In the genomic region with DNA sequence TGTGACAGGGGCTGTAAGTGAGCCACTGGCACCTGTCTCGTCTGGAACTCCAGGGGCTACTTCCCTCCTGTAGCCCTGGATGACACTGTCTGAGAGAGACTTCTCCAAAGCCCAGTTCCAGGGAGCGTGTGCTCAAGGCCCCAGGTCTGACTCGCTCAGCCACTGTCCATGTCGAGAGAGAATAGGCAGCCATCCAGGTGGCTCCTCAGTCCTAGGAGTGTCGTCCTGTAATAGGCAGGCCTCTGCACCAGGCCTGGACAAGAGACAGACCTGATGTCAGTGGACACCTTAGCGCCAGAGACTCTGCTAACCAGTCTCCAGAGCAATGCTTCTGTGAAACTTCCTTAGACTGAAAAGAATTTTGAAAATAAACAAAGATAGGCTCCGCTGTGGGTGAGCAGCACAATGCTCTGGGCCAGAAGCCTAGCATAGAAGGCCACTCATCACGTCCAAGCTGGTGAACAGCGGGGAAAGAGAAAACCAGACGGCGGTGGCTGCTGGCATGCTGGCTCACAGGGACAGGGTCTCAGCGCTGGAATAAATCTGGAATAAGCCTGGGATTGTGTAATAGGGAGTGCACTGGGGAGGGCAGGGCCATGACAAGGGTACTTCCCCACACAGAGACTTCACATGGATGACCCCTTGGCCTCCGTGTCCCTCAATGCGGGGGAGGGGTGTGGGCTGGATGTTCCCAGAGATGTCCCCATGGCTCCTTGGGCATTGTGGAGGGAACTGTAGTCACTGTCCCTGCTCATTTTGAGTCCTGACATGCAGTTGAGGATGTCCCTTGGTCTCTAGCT, we compare ENCODE assay signal across 12 mouse cellular contexts. TPM values are rescaled to one million over a fixed set of nuclear protein-coding genes. Genes with fewer than 3 reads are reported as not detected.
A peak's percentile ranks its signal among the peaks of the same experiment; 100 is the strongest.
DNase-seq lines count a peak whose midpoint lies in the region; ATAC-seq lines count a peak whose summit lies in the region.
"Had no signal": no experiment of that assay in that cellular context is flagged by ENCODE, and none has a peak within 500 bp of the region (broad histone marks: within the 10 kb centered on the region; RNA-seq: fewer than 3 reads in every experiment).

No protein-coding gene starts in this region.

- no peak overlapping the region for H3K4me2 ChIP-seq in embryonic facial prominence, embryonic 12.5 days (replicated peaks)
- H3K4me2 ChIP-seq in midbrain, embryonic 13.5 days (replicated peaks) = no peak overlapping the region
- no peak overlapping the region for H3K4me2 ChIP-seq in midbrain, embryonic 15.5 days
- H3K4me2 ChIP-seq in lung, embryonic 15.5 days = no peak overlapping the region
- H3K4me2 ChIP-seq: forebrain, embryonic 12.5 days; heart, embryonic 12.5 days; limb, embryonic 15.5 days had no signal

- no peak overlapping the region for H3K27ac ChIP-seq in embryonic facial prominence, embryonic 12.5 days
- no peak overlapping the region; the same call in none of the 2 replicates for H3K27ac ChIP-seq in embryonic facial prominence, embryonic 10.5 days (replicated peaks)
- H3K27ac ChIP-seq in midbrain, embryonic 13.5 days = no peak overlapping the region
- H3K27ac ChIP-seq in midbrain, embryonic 15.5 days = no peak overlapping the region
- H3K27ac ChIP-seq in lung, embryonic 15.5 days = peak overlapping the region; percentile 75
- H3K27ac ChIP-seq: forebrain, embryonic 12.5 days; kidney, postnatal 0 days; limb, embryonic 15.5 days had no signal

- peak overlapping the region; percentile 7; the same call in 1 of the 2 replicates for H3K9ac ChIP-seq in embryonic facial prominence, embryonic 12.5 days
- H3K9ac ChIP-seq in midbrain, embryonic 13.5 days (replicated peaks) = peak overlapping the region; percentile 14; the same call in 1 of the 2 replicates
- no peak overlapping the region for H3K9ac ChIP-seq in midbrain, embryonic 15.5 days
- no peak overlapping the region for H3K9ac ChIP-seq in lung, embryonic 15.5 days
- H3K9ac ChIP-seq: forebrain, embryonic 12.5 days; heart, embryonic 12.5 days; limb, embryonic 15.5 days had no signal

- H3K27me3 ChIP-seq in embryonic facial prominence, embryonic 12.5 days = no peaks in the 10 kb centered on the region
- peaks cover 4% of the 10 kb centered on the region; the same call in 1 of the 2 replicates for H3K27me3 ChIP-seq in embryonic facial prominence, embryonic 10.5 days (replicated peaks; ENCODE audit: low read depth, poor library complexity, severe bottlenecking)
- no peaks in the 10 kb centered on the region for H3K27me3 ChIP-seq in midbrain, embryonic 13.5 days
- H3K27me3 ChIP-seq in midbrain, embryonic 15.5 days (replicated peaks) = no peaks in the 10 kb centered on the region
- H3K27me3 ChIP-seq in lung, embryonic 15.5 days = no peaks in the 10 kb centered on the region
- H3K27me3 ChIP-seq: limb, embryonic 15.5 days had no signal

- no peaks in the 10 kb centered on the region for H3K36me3 ChIP-seq in embryonic facial prominence, embryonic 12.5 days
- no peaks in the 10 kb centered on the region for H3K36me3 ChIP-seq in embryonic facial prominence, embryonic 10.5 days (replicated peaks)
- H3K36me3 ChIP-seq in midbrain, embryonic 13.5 days = no peaks in the 10 kb centered on the region
- no peaks in the 10 kb centered on the region for H3K36me3 ChIP-seq in midbrain, embryonic 15.5 days (replicated peaks)
- no peaks in the 10 kb centered on the region for H3K36me3 ChIP-seq in lung, embryonic 15.5 days
- H3K36me3 ChIP-seq: forebrain, embryonic 12.5 days; heart, embryonic 12.5 days; limb, embryonic 15.5 days had no signal

- H3K9me3 ChIP-seq in embryonic facial prominence, embryonic 12.5 days = no peaks in the 10 kb centered on the region
- no peaks in the 10 kb centered on the region for H3K9me3 ChIP-seq in embryonic facial prominence, embryonic 10.5 days
- H3K9me3 ChIP-seq in midbrain, embryonic 13.5 days = no peaks in the 10 kb centered on the region
- H3K9me3 ChIP-seq in midbrain, embryonic 15.5 days = no peaks in the 10 kb centered on the region
- no peaks in the 10 kb centered on the region for H3K9me3 ChIP-seq in lung, embryonic 15.5 days
- H3K9me3 ChIP-seq: forebrain, embryonic 12.5 days; limb, embryonic 15.5 days had no signal

- H3K4me1 ChIP-seq in embryonic facial prominence, embryonic 12.5 days = 0 out of 2 replicates have a peak, but pooled peaks cover 4% of the 10 kb centered on the region
- peaks cover 28% of the 10 kb centered on the region for H3K4me1 ChIP-seq in embryonic facial prominence, embryonic 10.5 days
- no peaks in the 10 kb centered on the region for H3K4me1 ChIP-seq in midbrain, embryonic 13.5 days (replicated peaks)
- 0 out of 2 replicates have a peak, but pooled peaks cover 2% of the 10 kb centered on the region for H3K4me1 ChIP-seq in midbrain, embryonic 15.5 days
- H3K4me1 ChIP-seq in lung, embryonic 15.5 days = peaks cover 27% of the 10 kb centered on the region

- H3K4me3 ChIP-seq in embryonic facial prominence, embryonic 12.5 days = no peak overlapping the region
- no peak overlapping the region for H3K4me3 ChIP-seq in embryonic facial prominence, embryonic 10.5 days
- H3K4me3 ChIP-seq in midbrain, embryonic 13.5 days (replicated peaks) = no peak overlapping the region
- H3K4me3 ChIP-seq in midbrain, embryonic 15.5 days = no peak overlapping the region
- H3K4me3 ChIP-seq in lung, embryonic 15.5 days = no peak overlapping the region
- H3K4me3 ChIP-seq: forebrain, embryonic 12.5 days; heart, embryonic 12.5 days; limb, embryonic 15.5 days had no signal

- DNase-seq in embryonic facial prominence, embryonic 10.5 days (ENCODE audit: low spot score) = no peak
- DNase-seq in yolk sac, embryonic 10.5 days (ENCODE audit: low spot score) = peak; percentile 53
- DNase-seq in layer of hippocampus, adult 8-10 months (ENCODE audit: low spot score in 2 of 2) = no peak
- no peak for DNase-seq in cerebellum, postnatal 25 days

- ATAC-seq in embryonic facial prominence, embryonic 12.5 days (ENCODE audit: insufficient number of reproducible peaks, insufficient read depth, low FRiP score, low TSS enrichment) = no peak
- ATAC-seq in midbrain, embryonic 13.5 days = no peak
- no peak for ATAC-seq in midbrain, embryonic 15.5 days (replicated peaks)
- peak; percentile 21; the same call in 1 of the 2 replicates for ATAC-seq in lung, embryonic 15.5 days (ENCODE audit: borderline replicate concordance, extremely low read depth, low FRiP score, low TSS enrichment)

- whole genome bisulfite sequencing in embryonic facial prominence, embryonic 12.5 days = 65% methylated on average over 14 of the region's 14 CpGs
- WGBS in embryonic facial prominence, embryonic 10.5 days = 71% methylated on average over 14 of the region's 14 CpGs
- WGBS in midbrain, embryonic 13.5 days = 74% methylated on average over 14 of the region's 14 CpGs
- WGBS in midbrain, embryonic 15.5 days = 72% methylated on average over 14 of the region's 14 CpGs
- 31% methylated on average over 14 of the region's 14 CpGs for WGBS in lung, embryonic 15.5 days

RNA-seq across cellular contexts. Expression of a gene that starts 34.2 kb away (rescaled TPM):
- polyA plus RNA-seq in embryonic facial prominence, embryonic 12.5 days (2016; fragmentation: Nextera tagmentation; extraction: Ambion mirVana) = 157 and 164 TPM in 2 replicates
- 188 and 189 TPM in 2 replicates for polyA plus RNA-seq in embryonic facial prominence, embryonic 10.5 days (2016; fragmentation: Nextera tagmentation; extraction: Ambion mirVana)
- polyA plus RNA-seq in midbrain, embryonic 13.5 days (2015; fragmentation: Nextera tagmentation; extraction: Ambion mirVana) = 112 and 116 TPM in 2 replicates
- polyA plus RNA-seq in midbrain, embryonic 15.5 days (2015; fragmentation: Nextera tagmentation; extraction: Ambion mirVana) = 119 and 127 TPM in 2 replicates
- 186 TPM in 2 replicates for polyA plus RNA-seq in lung, embryonic 15.5 days (2015; fragmentation: Nextera tagmentation; extraction: Ambion mirVana)
- 10 to 100 TPM; 47.8 to 56.9 (median 50.8) TPM for total RNA-seq in layer of hippocampus, adult 8-10 months (2022)

RNA-seq across cellular contexts. Expression of a gene that starts 39.1 kb away (rescaled TPM):
- 2.4 and 3.0 TPM in 2 replicates for polyA plus RNA-seq in embryonic facial prominence, embryonic 12.5 days (2016; fragmentation: Nextera tagmentation; extraction: Ambion mirVana)
- 0.51 and 0.54 TPM in 2 replicates for polyA plus RNA-seq in embryonic facial prominence, embryonic 10.5 days (2016; fragmentation: Nextera tagmentation; extraction: Ambion mirVana)
- polyA plus RNA-seq in midbrain, embryonic 13.5 days (2015; fragmentation: Nextera tagmentation; extraction: Ambion mirVana) = 13.8 and 14.5 TPM in 2 replicates
- 115 and 118 TPM in 2 replicates for polyA plus RNA-seq in midbrain, embryonic 15.5 days (2015; fragmentation: Nextera tagmentation; extraction: Ambion mirVana)
- 5.8 and 6.2 TPM in 2 replicates for polyA plus RNA-seq in lung, embryonic 15.5 days (2015; fragmentation: Nextera tagmentation; extraction: Ambion mirVana)
- total RNA-seq in layer of hippocampus, adult 8-10 months (2022) = 100 to 1,000 TPM; 148 to 186 (median 164) TPM

Comparison
In these comparisons a context has a peak if more than half of its experiments do, and no peak if none do; other contexts are left out.
1. H3K9ac ChIP-seq: peak in embryonic facial prominence, embryonic 12.5 days (single experiment) and midbrain, embryonic 13.5 days (single experiment); none in midbrain, embryonic 15.5 days (single experiment) and lung, embryonic 15.5 days (single experiment).